Mouse (Mus musculus): Measurements from ENCODE around the gene Opcml.

The Opcml gene

DNA sequence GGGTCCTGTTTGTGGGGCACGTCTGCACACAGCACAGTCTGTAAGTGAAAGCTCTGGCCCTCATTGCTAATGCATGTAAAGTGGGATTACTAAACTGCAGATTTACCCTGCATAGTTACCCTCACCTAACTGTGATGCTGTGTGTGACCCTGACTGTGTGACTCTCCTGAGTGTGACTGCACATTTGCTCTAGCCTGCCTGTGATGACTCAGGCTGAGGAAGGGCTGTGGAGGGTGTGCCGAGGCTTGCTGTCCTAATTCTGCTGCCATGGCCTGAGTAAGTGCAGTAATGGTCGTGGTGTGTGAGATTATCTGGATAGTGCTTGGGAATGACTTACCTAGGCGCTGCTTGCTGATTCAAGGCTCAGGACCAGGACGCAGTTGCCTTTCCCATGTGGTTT, 52.2 kb downstream of the Opcml start:
- DNase-seq (ENCODE audit: low spot score): no peak

DNA sequence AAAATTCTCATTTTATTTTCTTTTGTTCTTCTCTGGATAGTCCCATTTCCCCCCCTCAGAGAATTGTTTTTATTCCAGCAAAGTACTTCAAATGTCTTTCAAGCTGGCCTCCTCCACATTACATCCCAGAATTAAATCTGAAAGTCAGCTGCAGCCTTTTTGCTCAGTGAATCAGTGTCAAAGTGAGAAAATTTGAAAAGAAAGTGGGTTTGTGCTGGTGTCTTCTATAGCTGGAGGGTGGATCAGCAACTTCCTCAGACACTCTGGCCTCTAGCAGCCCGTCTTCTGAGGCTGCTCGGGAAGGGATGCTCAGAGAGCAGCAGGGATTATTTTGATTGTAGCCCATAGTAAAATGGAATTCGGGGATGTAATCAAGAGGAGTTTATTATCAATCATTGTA, 81.0 kb downstream of the Opcml start:
- DNase-seq (ENCODE audit: low spot score): no peak

GRCm38 (mm10) chr9:27889636-27890035, 99.1 kb downstream of the Opcml start:
- no peak for DNase-seq (ENCODE audit: low spot score)

DNA sequence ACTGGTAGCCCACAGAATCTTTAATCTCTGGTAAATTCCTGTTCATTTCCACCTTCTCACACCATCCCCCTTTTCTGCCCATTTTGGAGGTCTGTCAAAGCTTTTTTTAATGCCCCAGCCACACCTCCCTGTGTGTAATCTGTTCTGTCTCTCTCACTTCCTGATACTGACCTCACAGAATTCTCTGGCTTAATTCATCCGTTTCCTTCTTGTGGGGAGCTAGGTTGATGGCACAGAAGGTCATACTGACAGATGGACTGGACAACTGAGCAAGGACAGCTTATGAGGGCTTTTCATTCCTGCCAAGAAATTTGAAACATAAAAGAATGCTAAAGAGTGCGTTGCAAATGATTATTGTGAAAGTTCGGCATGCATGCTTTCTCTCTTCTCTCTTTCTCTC, 126.7 kb downstream of the Opcml start:
- DNase-seq (ENCODE audit: low spot score): no peak

DNA sequence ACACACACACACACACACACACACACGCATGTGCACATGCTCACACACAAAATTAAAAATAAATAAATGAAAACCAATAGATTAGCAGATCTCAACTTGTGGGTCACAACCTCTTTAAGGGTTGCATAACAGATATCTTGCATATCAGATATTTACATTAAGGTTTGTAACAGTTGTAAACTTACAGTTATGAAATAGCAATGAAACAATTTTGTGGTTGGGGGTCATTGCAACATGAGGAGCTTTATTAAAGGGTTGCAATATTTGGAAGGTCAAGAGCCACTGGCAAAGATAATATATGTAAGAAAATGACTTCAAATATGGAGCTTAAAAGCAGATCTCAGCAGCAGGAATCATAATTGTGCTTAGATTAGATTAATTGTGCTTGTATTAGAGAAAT, 132.9 kb downstream of the Opcml start:
- DNase-seq (ENCODE audit: low spot score): no peak

- DNase-seq (ENCODE audit: low spot score): no peak
Observed at GRCm38 (mm10) chr9:27923945-27924825, 133.6 kb downstream of the Opcml start.

- no peak for DNase-seq (ENCODE audit: low spot score)
Observed at GRCm38 (mm10) chr9:27925650-27926049, 135.1 kb downstream of the Opcml start.

DNA sequence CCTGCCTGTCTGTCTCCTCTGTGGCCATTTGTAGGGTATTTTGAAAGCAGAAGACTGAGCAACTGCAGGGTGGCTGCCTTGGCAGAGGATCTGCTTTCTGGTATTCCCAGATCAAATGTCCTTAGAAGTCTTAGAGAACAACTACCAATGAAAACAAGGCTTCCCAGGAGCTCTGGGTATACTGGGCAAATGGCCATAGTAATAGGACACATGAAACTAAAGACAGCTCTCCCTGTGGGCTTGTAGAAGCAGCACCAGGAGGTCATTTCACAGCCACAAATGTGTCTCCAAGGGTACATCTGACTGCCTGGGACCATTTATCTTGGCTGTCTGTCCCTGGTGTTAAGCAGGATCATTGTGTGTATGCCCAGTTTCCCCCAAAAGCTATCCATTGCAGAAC, 146.7 kb downstream of the Opcml start:
- DNase-seq (ENCODE audit: low spot score): no peak

DNA sequence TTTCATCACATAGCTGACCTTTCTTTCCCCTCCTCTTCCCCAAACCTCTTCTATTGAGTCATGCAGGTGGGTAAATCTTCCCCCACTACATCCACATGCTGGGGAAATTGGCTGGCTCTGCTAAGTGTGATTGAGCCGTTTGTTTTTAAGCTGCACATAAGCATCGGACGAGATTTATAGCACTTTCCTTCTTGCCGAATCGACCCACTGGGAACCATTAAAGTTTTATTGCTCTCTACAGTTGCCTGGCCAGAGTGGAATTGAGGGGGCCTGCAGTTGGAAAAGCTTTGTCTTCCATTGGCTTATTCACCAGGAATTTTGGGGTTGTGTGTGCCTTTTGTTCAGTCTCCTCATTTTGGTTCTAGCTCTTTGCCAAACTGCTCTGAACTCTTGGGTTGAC, 147.1 kb downstream of the Opcml start:
- DNase-seq (ENCODE audit: low spot score): no peak

GRCm38 (mm10) chr9:27945323-27946010, 154.9 kb downstream of the Opcml start:
- DNase-seq (ENCODE audit: low spot score): no peak

DNA sequence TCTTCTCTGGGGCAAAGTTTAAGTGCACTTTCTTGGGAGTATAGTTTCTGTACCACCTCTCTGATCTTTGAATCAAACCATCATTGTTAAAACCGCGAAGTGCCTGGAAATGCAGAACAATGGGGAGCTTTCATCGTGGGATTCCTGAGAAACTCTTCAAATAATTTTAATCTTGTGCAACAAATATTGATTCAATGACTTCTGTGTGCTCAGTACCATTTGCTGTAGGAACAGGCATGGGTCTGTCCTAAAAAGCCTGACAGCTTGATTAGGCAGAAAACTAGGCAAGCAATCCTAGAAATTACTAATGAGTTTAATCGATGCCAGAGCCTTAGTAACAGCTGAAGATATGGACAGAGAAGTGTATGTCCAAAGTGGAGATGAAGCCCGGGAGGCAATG, 160.5 kb downstream of the Opcml start:
- DNase-seq (ENCODE audit: low spot score): no peak

DNA sequence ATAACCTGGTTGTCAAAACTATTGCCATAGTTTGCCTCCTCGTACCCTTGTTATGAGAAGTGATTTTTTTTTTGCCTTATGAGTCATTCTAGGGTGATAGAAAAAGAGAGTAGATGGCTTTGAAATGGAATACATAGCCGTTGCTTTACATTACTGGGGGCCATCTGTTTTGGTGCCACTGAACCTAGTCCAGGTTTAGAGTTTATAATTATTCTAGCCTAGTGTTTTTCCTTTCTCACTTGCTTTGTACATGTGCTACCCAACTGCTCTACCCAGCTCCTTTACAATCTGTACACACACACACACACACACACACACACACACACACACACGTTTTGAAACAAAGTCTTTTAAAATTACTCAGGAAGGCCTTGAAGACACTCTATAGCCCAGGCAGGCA, 171.1 kb downstream of the Opcml start:
- DNase-seq (ENCODE audit: low spot score): no peak

- no peak for DNase-seq (ENCODE audit: low spot score)
Observed at GRCm38 (mm10) chr9:27963385-27963784, 172.8 kb downstream of the Opcml start.

DNA sequence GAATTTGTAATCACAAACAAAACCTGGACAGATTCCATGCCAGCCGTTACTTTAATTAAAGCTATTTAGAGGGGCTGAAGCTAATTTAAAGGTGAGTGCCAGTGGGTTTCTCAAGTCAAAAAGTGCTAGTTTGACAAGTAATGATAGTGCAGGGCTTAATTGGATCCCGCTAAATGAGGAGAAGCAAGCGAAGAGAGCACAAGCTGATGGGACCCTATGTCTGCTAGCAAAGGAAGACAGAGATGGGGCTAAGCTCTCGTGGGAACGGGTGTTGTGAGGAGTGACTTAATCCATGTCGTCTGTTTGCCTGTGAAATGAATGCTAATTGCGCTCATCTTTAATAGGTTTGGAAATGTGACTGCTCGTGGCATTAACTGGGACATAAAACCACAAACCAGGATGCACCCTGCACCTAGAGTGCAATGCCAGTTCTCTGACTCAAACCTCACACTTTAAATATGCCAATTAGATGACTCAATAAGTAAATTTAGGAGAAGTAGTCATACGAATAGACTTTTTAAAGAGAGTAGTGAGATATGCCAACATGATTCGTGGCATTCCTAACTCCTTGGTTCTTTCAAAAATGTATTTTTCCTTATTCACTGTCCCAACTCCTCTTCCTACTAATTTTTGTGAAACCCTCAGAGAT, 174.5 kb downstream of the Opcml start:
- DNase-seq (ENCODE audit: low spot score): no peak

GRCm38 (mm10) chr9:27968266-27968665, 177.7 kb downstream of the Opcml start:
- DNase-seq (ENCODE audit: low spot score): no peak

- DNase-seq (ENCODE audit: low spot score): no peak
Observed at GRCm38 (mm10) chr9:27972293-27972692, 181.7 kb downstream of the Opcml start.

- no peak for DNase-seq (ENCODE audit: low spot score)
Observed at GRCm38 (mm10) chr9:27982576-27982975, 192.0 kb downstream of the Opcml start.

DNA sequence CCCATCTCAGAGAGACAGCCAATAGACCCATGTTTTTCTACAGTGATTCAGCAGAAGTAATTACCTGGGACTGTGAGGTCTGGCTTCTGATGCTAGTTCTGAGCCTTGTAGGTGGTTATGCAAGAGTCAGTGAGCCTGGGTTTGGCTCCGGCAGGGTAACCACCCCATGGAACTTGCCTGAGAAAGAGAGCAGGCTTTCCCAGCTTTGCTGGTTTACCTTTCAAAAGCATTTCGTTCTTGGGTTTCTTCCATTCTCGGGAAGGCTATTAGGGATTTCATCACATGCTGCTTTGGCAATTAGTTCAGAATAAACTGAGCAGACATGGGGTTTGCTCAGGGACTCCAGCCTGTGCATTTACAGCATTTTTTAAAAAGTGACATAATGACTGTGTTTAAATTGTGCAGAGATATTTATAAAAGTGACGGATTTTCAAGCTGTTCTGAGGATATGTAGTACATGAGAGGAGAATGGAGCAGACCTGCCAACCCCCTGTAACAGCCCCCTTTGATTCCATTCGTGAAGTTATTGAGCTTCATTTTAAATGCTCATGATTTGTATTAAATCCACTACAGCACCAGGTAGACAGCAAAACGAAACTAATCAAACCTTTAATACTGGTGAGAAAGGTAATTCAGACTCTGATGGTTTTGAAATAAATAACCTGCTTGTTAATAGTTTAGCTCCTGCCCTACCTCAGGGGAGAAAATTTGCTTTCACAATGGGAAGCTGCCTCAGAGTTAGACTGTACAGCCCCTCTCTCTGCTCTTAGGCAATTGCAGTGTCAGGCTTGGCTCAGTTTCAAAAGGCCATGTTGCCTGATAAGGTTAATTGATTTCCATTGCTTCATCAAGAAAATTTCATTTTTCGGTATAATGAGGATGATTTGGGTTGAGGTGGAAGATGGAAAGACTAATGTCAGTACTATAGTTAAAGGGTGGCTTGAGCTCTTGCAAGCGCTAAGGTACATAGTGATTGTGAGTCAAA, 196.3 kb downstream of the Opcml start:
- DNase-seq (ENCODE audit: low spot score): no peak

DNA sequence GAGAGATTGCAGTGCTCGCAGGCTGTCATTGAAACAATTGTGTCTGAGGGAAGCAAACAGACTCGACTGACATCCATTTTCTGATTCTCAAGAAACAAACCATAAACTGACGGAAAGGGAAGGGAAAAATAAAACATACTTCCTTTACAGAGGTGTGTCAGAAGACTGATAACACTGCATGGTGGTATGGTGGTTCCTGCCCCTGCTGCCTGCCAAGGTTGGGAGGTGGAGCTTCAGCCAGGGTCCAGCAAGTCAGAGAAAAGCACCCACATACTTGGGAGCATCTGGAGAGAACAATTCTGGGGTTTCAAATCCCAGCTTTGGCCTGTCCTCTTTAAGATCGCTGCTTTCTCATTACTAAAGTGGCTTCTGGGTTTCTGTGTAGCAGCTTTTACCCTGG, 201.0 kb downstream of the Opcml start:
- DNase-seq (ENCODE audit: low spot score): no peak

- no peak for DNase-seq (ENCODE audit: low spot score)
Observed at GRCm38 (mm10) chr9:27996536-27996935, 206.0 kb downstream of the Opcml start.

GRCm38 (mm10) chr9:27998767-27999166, 208.2 kb downstream of the Opcml start:
- no peak for DNase-seq (ENCODE audit: low spot score)

GRCm38 (mm10) chr9:28003131-28003530, 212.6 kb downstream of the Opcml start:
- DNase-seq (ENCODE audit: low spot score): no peak

Measured in ovary, postnatal 14 days (tissue).